Mouse (Mus musculus): ENCODE results near the gene Ankrd12.
"Not testable (repeated sequence)": the region's sequence is repeated elsewhere in the genome, so short reads cannot be mapped to it uniquely, and the experiment has no call there.

GRCm38 (mm10) chr17:66069036-66069435, 7.9 kb downstream of the Ankrd12 start:
- TF ChIP-seq CTCF, POLR2A (IDR thresholded peaks at IDR 0.05; ENCODE audit: extremely low read depth, insufficient read depth, low read length): not testable (repeated sequence)

Measured in cortical plate, adult 2 months (tissue).